Mouse (Mus musculus) liver, embryonic 15.5 days (tissue): ENCODE data around the gene Nudt12. TPM values are rescaled to one million over a fixed set of nuclear protein-coding genes. Genes with fewer than 3 reads are reported as not detected.

Experiments used
- ATAC-seq: fragments of 200-750 bp; cut with Nextera tagmentation; 2 replicates; pipeline ENCODE4 v1.8.0; 2017; ENCODE audit warnings: moderate number of reproducible peaks, mild to moderate bottlenecking, moderate library complexity; ENCODE audit not compliant: insufficient read depth
- H3K27ac ChIP-seq: fragments of 300-500 bp; sonication (generic); replicated peaks from 2 replicates; pipeline ENCODE4 v1.5.1; 2015; ENCODE audit warnings: mild to moderate bottlenecking, inconsistent platforms
- H3K27me3 ChIP-seq: fragments of 300-500 bp; sonication (generic); 2 replicates; pipeline ENCODE4 v1.6.1; 2015; ENCODE audit warnings: mild to moderate bottlenecking, inconsistent platforms
- H3K36me3 ChIP-seq: fragments of 300-500 bp; sonication (generic); replicated peaks from 2 replicates; pipeline ENCODE4 v1.6.1; 2015; ENCODE audit warnings: moderate library complexity, mild to moderate bottlenecking, inconsistent platforms
- H3K4me1 ChIP-seq: fragments of 300-500 bp; sonication (generic); replicated peaks from 2 replicates; pipeline ENCODE4 v1.6.1; 2015; ENCODE audit warnings: inconsistent platforms
- H3K4me2 ChIP-seq: fragments of 300-500 bp; sonication (generic); 2 replicates; pipeline ENCODE4 v1.6.1; 2015; ENCODE audit warnings: moderate library complexity, mild to moderate bottlenecking, inconsistent platforms
- H3K4me3 ChIP-seq: fragments of 300-500 bp; sonication (generic); replicated peaks from 2 replicates; pipeline ENCODE4 v1.5.1; 2015; ENCODE audit warnings: mild to moderate bottlenecking, inconsistent platforms
- H3K9ac ChIP-seq: fragments of 300-500 bp; sonication (generic); 2 replicates; pipeline ENCODE4 v1.6.1; 2015; ENCODE audit warnings: moderate library complexity, mild to moderate bottlenecking, inconsistent platforms
- H3K9me3 ChIP-seq: fragments of 300-500 bp; sonication (generic); replicated peaks from 2 replicates; pipeline ENCODE4 v1.6.1; 2016; ENCODE audit warnings: inconsistent platforms
- WGBS: fragments of 180-500 bp; shearing (Covaris S2); methylation state at CpG from one replicate; pipeline ENCODE4 v1.1.7; 2015; ENCODE audit warnings: mixed read lengths; ENCODE audit not compliant: insufficient replicate concordance; 5-methylcytosine and 5-hydroxymethylcytosine counted together
- polyA plus RNA-seq: library from polyadenylated mRNA; unstranded; fragments of >200 nt; fragmentation: Nextera tagmentation; extraction: Ambion mirVana; gene quantifications from 2 replicates; pipeline ENCODE4 v1.2.1, GENCODE M21; 2015

Nudt12 gene
- polyA plus RNA-seq, 1 experiment from 2014 or later, result 3.5 TPM

GRCm38 (mm10) chr17:58973237-58973636 is 39.9 kb downstream of the Nudt12 start:
- no peaks in the 10 kb centered on the region for H3K36me3 ChIP-seq
- no peak for ATAC-seq
- WGBS, result 55% methylated on average over 5 of the region's 5 CpGs
- H3K9me3 ChIP-seq, result no peaks in the 10 kb centered on the region
- no peak overlapping the region for H3K4me3 ChIP-seq
- H3K27ac ChIP-seq, result no peak overlapping the region
- no peak overlapping the region for H3K4me2 ChIP-seq
- no peaks in the 10 kb centered on the region for H3K4me1 ChIP-seq
- no peak overlapping the region for H3K9ac ChIP-seq
- H3K27me3 ChIP-seq, result no peaks in the 10 kb centered on the region

- Histone ChIP-seq H3K27me3 (no peaks in the 10 kb centered on the region), H3K4me1 (no peaks in the 10 kb centered on the region), H3K36me3 (no peaks in the 10 kb centered on the region), H3K9ac (no peak overlapping the region), H3K9me3 (no peaks in the 10 kb centered on the region), H3K27ac (no peak overlapping the region), H3K4me2 (no peak overlapping the region), H3K4me3 (no peak overlapping the region)
- no peak; the same call in 1 of the 2 replicates for ATAC-seq
- WGBS, result 18% methylated on average over 3 of the region's 3 CpGs
These were observed 53.3 kb downstream of the Nudt12 start for GRCm38 (mm10) chr17:58959905-58960304.

GRCm38 (mm10) chr17:58957055-58957454 is 56.1 kb downstream of the Nudt12 start:
- WGBS, result 71% methylated on average over 1 of the region's 1 CpGs
- Histone ChIP-seq H3K4me3 (no peak overlapping the region), H3K27me3 (no peaks in the 10 kb centered on the region), H3K36me3 (no peaks in the 10 kb centered on the region), H3K4me2 (no peak overlapping the region), H3K4me1 (no peaks in the 10 kb centered on the region), H3K9ac (no peak overlapping the region), H3K9me3 (no peaks in the 10 kb centered on the region), H3K27ac (no peak overlapping the region)
- ATAC-seq, result no peak

Other genes with a start within 250 kb of the Nudt12 start
- gene Pdzph1, start 22.0 kb downstream of the Nudt12 start, polyA plus RNA-seq, result 0.31 TPM in 1 of 2 replicates, not detected in the other